14 mouse cellular contexts compared by ENCODE assay signal in the genomic region with DNA sequence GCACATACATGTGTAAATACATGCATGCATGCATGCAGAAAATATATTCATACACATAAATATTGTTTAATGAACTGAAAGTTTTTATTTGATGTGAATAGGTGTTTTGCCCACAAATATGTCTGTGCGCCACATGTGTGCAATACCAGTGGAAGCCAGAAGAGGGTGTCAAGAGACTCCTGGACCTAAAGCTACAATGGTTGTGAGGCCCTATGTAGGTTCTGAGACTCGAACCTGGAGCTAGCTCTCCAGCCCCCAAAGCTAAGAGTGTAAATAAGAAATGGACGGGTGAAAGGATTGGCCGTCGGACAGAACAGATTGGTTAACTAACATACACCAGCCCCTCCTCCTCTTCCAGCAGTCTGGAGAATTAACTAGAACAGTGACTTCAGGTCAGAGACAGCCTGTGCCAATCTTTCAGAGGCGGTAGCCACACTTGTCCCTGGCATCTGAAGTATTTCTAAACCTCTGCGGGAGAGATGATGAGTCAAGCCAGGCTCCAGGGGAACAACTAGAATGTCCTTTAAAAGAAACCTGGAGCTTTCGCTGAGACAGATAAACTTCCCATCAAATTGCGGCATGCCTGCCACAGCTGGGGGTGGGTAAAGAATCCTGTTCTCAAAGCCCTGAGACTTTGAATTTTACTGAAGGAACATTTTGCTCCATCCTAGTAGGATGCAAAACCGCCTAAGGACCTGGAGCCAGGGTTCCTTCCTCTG. TPM values are rescaled to one million over a fixed set of nuclear protein-coding genes. Genes with fewer than 3 reads are reported as not detected.
DNase-seq lines count a peak whose midpoint lies in the region; ATAC-seq and TF ChIP-seq lines count a peak whose summit lies in the region.
"Had no signal": no experiment of that assay in that cellular context is flagged by ENCODE, and none has a peak within 500 bp of the region (broad histone marks: within the 10 kb centered on the region; RNA-seq: fewer than 3 reads in every experiment).

No protein-coding gene starts in this region.

- H3K79me2 ChIP-seq in MEL (ENCODE audit: control insufficient read depth, insufficient read depth, low read length, poor library complexity), result no peaks in the 10 kb centered on the region

- H3K4me3 ChIP-seq in hindbrain, postnatal 0 days (ENCODE audit: low read length), result no peak overlapping the region
- H3K4me3 ChIP-seq in hindbrain, embryonic 13.5 days, result no peak overlapping the region
- H3K4me3 ChIP-seq in MEL (ENCODE audit: control insufficient read depth in 1 of 2, insufficient read depth in 1 of 2, low read depth in 2 of 2, low read length in 2 of 2), result no peak overlapping the region
- H3K4me3 ChIP-seq: stomach, embryonic 15.5 days had no signal

- no peak overlapping the region for H3K4me2 ChIP-seq in hindbrain, postnatal 0 days (ENCODE audit: low read depth, low read length)
- no peak overlapping the region for H3K4me2 ChIP-seq in hindbrain, embryonic 13.5 days
- H3K4me2 ChIP-seq: hindbrain, embryonic 14.5 days; stomach, embryonic 15.5 days had no signal

- no peak for TF ChIP-seq EP300 in MEL (IDR thresholded peaks at IDR 0.05; ENCODE audit: low read depth in 1 of 2, low read length in 2 of 2)

- peak; percentile 43 for TF ChIP-seq CTCF in hindbrain, postnatal 0 days (IDR thresholded peaks at IDR 0.05; ENCODE audit: low read depth)
- peak; percentile 40 to 66 (median 64) for TF ChIP-seq CTCF in MEL (IDR thresholded peaks at IDR 0.05 in 2 of 3, conservative IDR thresholded peaks at IDR 0.05 in 1 of 3; ENCODE audit: control insufficient read depth in 1 of 3, insufficient read depth in 1 of 3, low read depth in 2 of 3, low read length in 3 of 3, poor library complexity in 1 of 3, severe bottlenecking in 1 of 3)

- H3K27me3 ChIP-seq in hindbrain, postnatal 0 days (ENCODE audit: insufficient read depth, low read length), result no peaks in the 10 kb centered on the region
- H3K27me3 ChIP-seq in hindbrain, embryonic 13.5 days, result no peaks in the 10 kb centered on the region
- peaks cover 0 to 2% of the 10 kb centered on the region in 2 experiments; a peak in 1 of 4 replicates for H3K27me3 ChIP-seq in MEL (ENCODE audit: control insufficient read depth in 1 of 2, insufficient read depth in 2 of 2, low read length in 2 of 2)
- H3K27me3 ChIP-seq: stomach, embryonic 15.5 days had no signal

- no peak overlapping the region for H3K9ac ChIP-seq in hindbrain, postnatal 0 days (replicated peaks; ENCODE audit: low read length)
- no peak overlapping the region for H3K9ac ChIP-seq in hindbrain, embryonic 13.5 days
- H3K9ac ChIP-seq in MEL (ENCODE audit: control insufficient read depth, low read depth, low read length, poor library complexity, severe bottlenecking), result no peak overlapping the region
- H3K9ac ChIP-seq: hindbrain, embryonic 14.5 days; stomach, embryonic 15.5 days had no signal

- H3K9me3 ChIP-seq in hindbrain, postnatal 0 days (ENCODE audit: low read length), result no peaks in the 10 kb centered on the region
- no peaks in the 10 kb centered on the region for H3K9me3 ChIP-seq in hindbrain, embryonic 13.5 days
- no peaks in the 10 kb centered on the region for H3K9me3 ChIP-seq in MEL (replicated peaks; ENCODE audit: insufficient read depth, low read length)
- H3K9me3 ChIP-seq: stomach, embryonic 15.5 days had no signal

- no peak for TF ChIP-seq POLR2A in MEL (IDR thresholded peaks at IDR 0.05; ENCODE audit: control insufficient read depth in 1 of 2, insufficient read depth in 1 of 2, low read depth in 1 of 2, low read length in 2 of 2, poor library complexity in 1 of 2)

- no peak for ATAC-seq in hindbrain, postnatal 0 days
- ATAC-seq in hindbrain, embryonic 13.5 days (ENCODE audit: low FRiP score), result no peak

- peaks cover 5% of the 10 kb centered on the region; the same call in 1 of the 2 replicates for H3K4me1 ChIP-seq in hindbrain, postnatal 0 days (ENCODE audit: insufficient read depth, low read length)
- H3K4me1 ChIP-seq in hindbrain, embryonic 13.5 days (replicated peaks), result peaks cover 23% of the 10 kb centered on the region
- no peaks in the 10 kb centered on the region for H3K4me1 ChIP-seq in MEL (ENCODE audit: control insufficient read depth in 1 of 2, insufficient read depth in 2 of 2, low read length in 2 of 2)
- H3K4me1 ChIP-seq: stomach, embryonic 15.5 days had no signal

- peak; percentile 63 for TF ChIP-seq RAD21 in MEL (IDR thresholded peaks at IDR 0.05; ENCODE audit: low read depth, low read length)

- no peak for DNase-seq in hindbrain, postnatal 0 days (ENCODE audit: low spot score)
- DNase-seq in retina, embryonic 14.5 days (ENCODE audit: low spot score), result peak; percentile 50
- DNase-seq in retina, postnatal 1 day, result no peak
- DNase-seq in MEL (ENCODE audit: low read depth, low spot score), result peak; percentile 61
- DNase-seq in induced T-regulatory cell, adult 2 months (ENCODE audit: low read depth), result peak; percentile 44
- no peak for DNase-seq in embryo, embryonic 9.5 days (ENCODE audit: extremely low spot score)
- no peak for DNase-seq in gastrocnemius, adult 18-20 months (ENCODE audit: low spot score)
- DNase-seq: kidney, postnatal 4 days; lung, postnatal 36 days had no signal

- 84% methylated on average over 10 of the region's 10 CpGs for WGBS in hindbrain, postnatal 0 days
- 87% methylated on average over 10 of the region's 10 CpGs for WGBS in hindbrain, embryonic 13.5 days

- no peaks in the 10 kb centered on the region for H3K36me3 ChIP-seq in hindbrain, postnatal 0 days (ENCODE audit: insufficient read depth, low read length)
- H3K36me3 ChIP-seq in hindbrain, embryonic 13.5 days, result no peaks in the 10 kb centered on the region
- H3K36me3 ChIP-seq in MEL (ENCODE audit: control insufficient read depth in 1 of 2, insufficient read depth in 2 of 2, low read length in 2 of 2), result no peaks in the 10 kb centered on the region
- H3K36me3 ChIP-seq: stomach, embryonic 15.5 days had no signal

- H3K27ac ChIP-seq in hindbrain, postnatal 0 days, result no peak overlapping the region
- H3K27ac ChIP-seq in hindbrain, embryonic 13.5 days, result no peak overlapping the region
- no peak overlapping the region for H3K27ac ChIP-seq in MEL (ENCODE audit: control insufficient read depth, low read depth, low read length)
- H3K27ac ChIP-seq: hindbrain, embryonic 14.5 days; stomach, embryonic 15.5 days had no signal

TF ChIP-seq in MEL, 35 proteins besides CTCF, POLR2A, EP300 and RAD21:
- TF ChIP-seq ZC3H11A (IDR thresholded peaks at IDR 0.05; ENCODE audit: low read depth, low read length) (peak; percentile 47), ZNF384 (IDR thresholded peaks at IDR 0.05; ENCODE audit: low read depth, low read length) (no peak), MAX (IDR thresholded peaks at IDR 0.05; ENCODE audit: low read length) (no peak), SMC3 (IDR thresholded peaks at IDR 0.05; ENCODE audit: low read depth, low read length) (peak; percentile 70), USF2 (IDR thresholded peaks at IDR 0.05; ENCODE audit: borderline replicate concordance in 1 of 2, insufficient read depth in 1 of 2, low read depth in 1 of 2, low read length in 2 of 2) (no peak), ZKSCAN1 (IDR thresholded peaks at IDR 0.05; ENCODE audit: low read depth, low read length) (no peak), MEF2A (IDR thresholded peaks at IDR 0.05; ENCODE audit: extremely low read depth, insufficient replicate concordance, low read depth, low read length, poor library complexity, severe bottlenecking) (no peak), NELFE (IDR thresholded peaks at IDR 0.05; ENCODE audit: low read depth, low read length) (no peak), CHD2 (IDR thresholded peaks at IDR 0.05; ENCODE audit: low read length) (no peak), USF1 (IDR thresholded peaks at IDR 0.05; ENCODE audit: low read depth, low read length) (no peak)

RNA-seq across cellular contexts. Expression of gene Gm19935, which starts 3.4 kb away (rescaled TPM):
- 2.0 and 7.2 TPM in 2 replicates for total RNA-seq in hindbrain, postnatal 0 days (2014; rRNA removed)
- 3.9 and 5.5 TPM in 2 replicates for polyA plus RNA-seq in hindbrain, postnatal 0 days (2015; fragmentation: Nextera tagmentation; extraction: Ambion mirVana)
- 1.9 and 3.0 TPM in 2 replicates for polyA plus RNA-seq in hindbrain, embryonic 13.5 days (2015; fragmentation: Nextera tagmentation; extraction: Ambion mirVana)
- not detected in 2 replicates for total RNA-seq in MEL (2012; rRNA removed)
- polyA plus RNA-seq in MEL (2012; ENCODE audit: insufficient read depth in 1 of 2, insufficient read length in 2 of 2, low read depth in 1 of 2, low replicate concordance in 2 of 2, missing spikeins in 1 of 2), result not detected
- not detected for total RNA-seq in gastrocnemius, adult 18-20 months (2021)
- polyA plus RNA-seq: forebrain, embryonic 11.5 days; limb, embryonic 11.5 days; stomach, embryonic 15.5 days had no signal

RNA-seq across cellular contexts. Expression of gene Chd9, which starts 14.4 kb away (rescaled TPM):
- total RNA-seq in hindbrain, postnatal 0 days (2014; rRNA removed), result 87.2 and 112 TPM in 2 replicates
- 103 and 106 TPM in 2 replicates for polyA plus RNA-seq in hindbrain, postnatal 0 days (2015; fragmentation: Nextera tagmentation; extraction: Ambion mirVana)
- 76.4 and 89.0 TPM in 2 replicates for polyA plus RNA-seq in hindbrain, embryonic 13.5 days (2015; fragmentation: Nextera tagmentation; extraction: Ambion mirVana)
- total RNA-seq in MEL (2012; rRNA removed), result 5.9 and 7.9 TPM in 2 replicates
- polyA plus RNA-seq in MEL (2012; ENCODE audit: insufficient read depth in 1 of 2, insufficient read length in 2 of 2, low read depth in 1 of 2, low replicate concordance in 2 of 2, missing spikeins in 1 of 2), result 10 to 100 TPM; 40.3 to 87.4 TPM
- 10 to 100 TPM; 28.7 to 53.9 TPM for total RNA-seq in gastrocnemius, adult 18-20 months (2021)

Comparison
In these comparisons a context has a peak if more than half of its experiments do, and no peak if none do; other contexts are left out.
1. DNase-seq: peak in retina, embryonic 14.5 days (single experiment), MEL (single experiment) and induced T-regulatory cell, adult 2 months (single experiment); none in hindbrain, postnatal 0 days (single experiment), retina, postnatal 1 day (single experiment), embryo, embryonic 9.5 days (single experiment) and gastrocnemius, adult 18-20 months (single experiment).